Mouse (Mus musculus) left cerebral cortex, postnatal 36 days (tissue): Measurements from ENCODE around the gene Vmn2r79. TPM values are rescaled to one million over a fixed set of nuclear protein-coding genes. Genes with fewer than 3 reads are reported as not detected.
"Not testable (repeated sequence)": the region's sequence is repeated elsewhere in the genome, so short reads cannot be mapped to it uniquely, and the experiment has no call there.

ENCODE experiments used
- DNase-seq, 2 experiments: peaks; one replicate each; pipeline ENCODE4 v3.0.0; 2021 to 2022; ENCODE audit warnings: low spot score in 2 of 2, mixed read lengths in 1 of 2
- intact Hi-C: fragments of 180-260 bp; cut with DNase I; formaldehyde crosslinking; loops from one replicate; pipeline ENCODE4 v1.15.1; 2025
- total RNA-seq, 2 experiments: library from RNA; stranded (reverse); gene quantifications; 2 replicates each; pipeline ENCODE4 v1.2.3; 2021

Vmn2r79 gene
- total RNA-seq, result under 1 TPM in 1 of 2 experiments, not detected in 1; 0.02 TPM

- intact Hi-C loops, DNase-seq: not testable (repeated sequence)
These were observed at the start of gene Vmn2r79 for GRCm38 (mm10) chr7:86995815-86996214. Gene Vmn2r79, plus strand, starts transcription at chr7:86996115.

GRCm38 (mm10) chr7:86994700-86995099 is 1.2 kb upstream of the Vmn2r79 start:
- intact Hi-C loops, result no loop called here
- no peak for DNase-seq

- intact Hi-C loops, result loop anchor here (1.0 kb wide), 1 partner anchor 8 kb away; no protein-coding TSS in a partner anchor
- DNase-seq, result not testable (repeated sequence)
These were observed 30.6 kb downstream of the Vmn2r79 start for GRCm38 (mm10) chr7:87026486-87026885.

GRCm38 (mm10) chr7:87063576-87063975 is 67.7 kb downstream of the Vmn2r79 start:
- intact Hi-C loops, result no loop called here
- no peak for DNase-seq

Other genes with a start within 250 kb of the Vmn2r79 start
- gene Folh1, start 220.2 kb upstream of the Vmn2r79 start, total RNA-seq, result 1 to 10 TPM; 4.1 to 4.8 TPM
- not detected for gene Vmn2r77, start 201.1 kb upstream of the Vmn2r79 start, total RNA-seq
- gene Vmn2r78, start 81.0 kb upstream of the Vmn2r79 start, total RNA-seq, result not detected
- gene Nox4, start 250.0 kb downstream of the Vmn2r79 start, total RNA-seq, result under 1 TPM; 0.11 to 0.12 TPM